Mouse (Mus musculus) stomach, embryonic 14.5 days (tissue): ENCODE data around the gene Cdca7l. TPM values are rescaled to one million over a fixed set of nuclear protein-coding genes. Genes with fewer than 3 reads are reported as not detected.

Experiments
- ATAC-seq: fragments of 200-750 bp; cut with Nextera tagmentation; 2 replicates; pipeline ENCODE4 v1.8.0; 2017; ENCODE audit warnings: low read depth, moderate TSS enrichment; ENCODE audit not compliant: insufficient number of reproducible peaks, insufficient read depth, low FRiP score
- H3K27ac ChIP-seq: fragments of 300-500 bp; sonication (generic); 2 replicates; pipeline ENCODE4 v1.5.1; 2014; ENCODE audit warnings: mild to moderate bottlenecking, low read length, moderate library complexity, mixed read lengths
- H3K27me3 ChIP-seq: fragments of 300-500 bp; sonication (generic); 2 replicates; pipeline ENCODE4 v1.6.1; 2014; ENCODE audit warnings: low read length, control low read depth, mixed read lengths; ENCODE audit not compliant: control insufficient read depth, insufficient read depth
- H3K36me3 ChIP-seq: fragments of 300-500 bp; sonication (generic); 2 replicates; pipeline ENCODE4 v1.6.1; 2014; ENCODE audit warnings: mild to moderate bottlenecking, control low read depth, low read length, moderate library complexity, mixed read lengths; ENCODE audit not compliant: control insufficient read depth, insufficient read depth
- H3K4me1 ChIP-seq: fragments of 300-500 bp; sonication (generic); 2 replicates; pipeline ENCODE4 v1.6.1; 2014; ENCODE audit warnings: low read length, control low read depth, mixed read lengths; ENCODE audit not compliant: control insufficient read depth, insufficient read depth
- H3K4me2 ChIP-seq: fragments of 300-500 bp; sonication (generic); replicated peaks from 2 replicates; pipeline ENCODE4 v1.6.1; 2014; ENCODE audit warnings: low read depth, low read length, control low read depth
- H3K4me3 ChIP-seq: fragments of 300-500 bp; sonication (generic); 2 replicates; pipeline ENCODE4 v1.5.1; 2014; ENCODE audit warnings: low read depth, low read length, control low read depth
- H3K9ac ChIP-seq: fragments of 300-500 bp; sonication (generic); replicated peaks from 2 replicates; pipeline ENCODE4 v1.6.1; 2014; ENCODE audit warnings: low read depth, mild to moderate bottlenecking, control low read depth, low read length, moderate library complexity, mixed read lengths
- H3K9me3 ChIP-seq: fragments of 300-500 bp; sonication (generic); 2 replicates; pipeline ENCODE4 v1.6.1; 2016; ENCODE audit warnings: low read depth, low read length, control low read depth; ENCODE audit not compliant: control insufficient read depth
- WGBS: fragments of 180-500 bp; shearing (Covaris S2); extraction: QIAGEN DNeasy Blood & Tissue Kit; methylation state at CpG from one replicate; pipeline ENCODE4 v1.1.7; 2014; 5-methylcytosine and 5-hydroxymethylcytosine counted together
- polyA plus RNA-seq: library from polyadenylated mRNA; unstranded; fragments of >200 nt; fragmentation: Nextera tagmentation; extraction: Ambion mirVana; gene quantifications from 2 replicates; pipeline ENCODE4 v1.2.1, GENCODE M21; 2014

Cdca7l gene
- polyA plus RNA-seq, 1 experiment from 2014 or later, result 49.0 TPM

DNA sequence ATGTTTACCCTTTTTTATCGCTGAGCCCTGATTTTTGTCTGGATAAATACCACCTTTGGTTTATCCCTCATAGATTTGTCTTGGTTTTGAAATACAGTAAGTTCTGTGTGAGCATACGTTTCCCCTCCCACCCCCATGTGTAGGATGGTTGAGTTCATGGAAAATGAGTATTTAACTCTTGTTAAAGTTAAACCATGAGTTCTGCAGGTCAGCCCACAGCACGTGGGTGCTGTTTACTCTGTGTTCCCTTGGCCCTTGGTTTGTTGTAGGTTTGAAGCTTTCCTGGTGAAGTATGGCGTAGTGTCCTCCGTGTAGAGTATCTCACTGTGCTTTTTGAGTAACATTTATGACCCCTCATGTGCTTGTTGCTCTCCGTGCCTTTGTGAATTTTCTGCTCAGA, 53.8 kb downstream of the Cdca7l start:
- H3K4me1 ChIP-seq, result no peaks in the 10 kb centered on the region
- H3K4me3 ChIP-seq, result no peak overlapping the region
- 80% methylated on average over 6 of the region's 6 CpGs for WGBS
- H3K4me2 ChIP-seq, result no peak overlapping the region
- H3K36me3 ChIP-seq, result no peaks in the 10 kb centered on the region
- ATAC-seq, result no peak
- H3K27ac ChIP-seq, result no peak overlapping the region
- H3K9ac ChIP-seq, result no peak overlapping the region
- no peaks in the 10 kb centered on the region for H3K27me3 ChIP-seq
- H3K9me3 ChIP-seq, result no peaks in the 10 kb centered on the region

DNA sequence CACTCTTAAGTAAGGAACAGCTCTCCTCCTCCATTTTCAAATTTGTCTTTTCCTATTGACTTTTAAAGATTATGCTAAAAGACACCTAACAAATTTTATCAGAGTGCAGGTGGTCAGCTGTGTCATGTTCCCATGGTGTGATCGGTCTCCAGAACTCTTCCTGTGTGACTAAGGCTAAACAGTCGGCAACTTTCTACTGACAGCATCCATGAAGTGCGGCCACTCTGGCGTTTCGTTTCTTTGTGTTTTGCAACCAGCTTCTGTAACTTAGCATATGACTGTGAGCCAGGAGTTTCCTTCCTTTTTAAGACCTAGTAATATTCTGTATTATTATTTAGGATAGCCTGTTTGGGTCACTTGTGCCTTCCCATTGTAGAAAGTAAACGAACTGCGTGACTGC, 56.8 kb downstream of the Cdca7l start:
- Histone ChIP-seq H3K4me1 (no peaks in the 10 kb centered on the region), H3K27ac (no peak overlapping the region), H3K4me2 (no peak overlapping the region), H3K36me3 (no peaks in the 10 kb centered on the region), H3K9me3 (no peaks in the 10 kb centered on the region), H3K27me3 (no peaks in the 10 kb centered on the region), H3K4me3 (no peak overlapping the region), H3K9ac (no peak overlapping the region)
- WGBS, result 67% methylated on average over 7 of the region's 7 CpGs
- no peak for ATAC-seq

DNA sequence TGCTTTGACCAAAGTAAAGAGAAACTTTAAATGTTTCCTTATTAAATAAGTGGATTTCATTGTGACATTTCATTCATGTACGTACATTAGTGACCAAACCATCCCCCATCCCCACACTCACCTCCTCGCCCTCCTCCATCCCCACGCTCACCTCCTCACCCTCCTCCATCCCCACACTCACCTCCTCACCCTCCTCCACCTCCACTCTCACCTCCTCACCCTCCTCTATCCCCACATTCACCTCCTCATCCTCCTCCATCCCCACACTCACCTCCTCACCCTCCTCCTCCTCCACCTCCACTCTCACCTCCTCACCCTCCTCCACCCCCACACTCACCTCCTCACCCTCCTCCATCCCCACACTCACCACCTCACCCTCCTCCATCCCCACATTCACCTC, 57.2 kb downstream of the Cdca7l start:
- 55% methylated on average over 3 of the region's 3 CpGs for WGBS
- ATAC-seq, result no peak
- H3K27ac ChIP-seq, result no peak overlapping the region

DNA sequence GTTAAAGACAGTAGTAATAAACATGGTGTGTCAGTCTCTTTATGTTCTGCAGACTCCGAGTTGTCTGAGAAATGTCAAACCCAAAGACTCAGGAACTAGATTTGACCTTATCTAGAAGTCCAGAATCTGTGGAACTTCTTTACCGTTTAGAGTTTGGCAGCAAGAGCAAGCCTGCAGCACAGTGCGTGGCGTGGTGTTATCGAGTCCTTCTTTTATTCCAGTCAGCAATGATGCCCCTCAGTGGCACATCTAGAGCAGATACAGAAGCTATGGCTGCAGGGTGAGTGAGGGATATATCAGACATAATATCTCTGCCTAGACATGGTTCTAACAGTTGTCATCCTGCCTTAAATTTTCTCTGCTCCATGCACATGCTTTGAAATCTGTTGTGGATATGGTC, 58.6 kb downstream of the Cdca7l start:
- no peak overlapping the region for H3K4me3 ChIP-seq
- 76% methylated on average over 5 of the region's 5 CpGs for WGBS
- no peaks in the 10 kb centered on the region for H3K36me3 ChIP-seq
- no peak overlapping the region for H3K27ac ChIP-seq
- no peak for ATAC-seq
- no peak overlapping the region for H3K4me2 ChIP-seq
- H3K9ac ChIP-seq, result no peak overlapping the region
- no peaks in the 10 kb centered on the region for H3K4me1 ChIP-seq
- H3K9me3 ChIP-seq, result no peaks in the 10 kb centered on the region
- no peaks in the 10 kb centered on the region for H3K27me3 ChIP-seq

More for the DNA sequence above, 57.2 kb downstream of the Cdca7l start:
- H3K9me3 ChIP-seq, result no peaks in the 10 kb centered on the region
- no peaks in the 10 kb centered on the region for H3K4me1 ChIP-seq
- no peak overlapping the region for H3K9ac ChIP-seq
- no peaks in the 10 kb centered on the region for H3K27me3 ChIP-seq
- H3K4me3 ChIP-seq, result no peak overlapping the region
- no peak overlapping the region for H3K4me2 ChIP-seq
- H3K36me3 ChIP-seq, result no peaks in the 10 kb centered on the region

DNA sequence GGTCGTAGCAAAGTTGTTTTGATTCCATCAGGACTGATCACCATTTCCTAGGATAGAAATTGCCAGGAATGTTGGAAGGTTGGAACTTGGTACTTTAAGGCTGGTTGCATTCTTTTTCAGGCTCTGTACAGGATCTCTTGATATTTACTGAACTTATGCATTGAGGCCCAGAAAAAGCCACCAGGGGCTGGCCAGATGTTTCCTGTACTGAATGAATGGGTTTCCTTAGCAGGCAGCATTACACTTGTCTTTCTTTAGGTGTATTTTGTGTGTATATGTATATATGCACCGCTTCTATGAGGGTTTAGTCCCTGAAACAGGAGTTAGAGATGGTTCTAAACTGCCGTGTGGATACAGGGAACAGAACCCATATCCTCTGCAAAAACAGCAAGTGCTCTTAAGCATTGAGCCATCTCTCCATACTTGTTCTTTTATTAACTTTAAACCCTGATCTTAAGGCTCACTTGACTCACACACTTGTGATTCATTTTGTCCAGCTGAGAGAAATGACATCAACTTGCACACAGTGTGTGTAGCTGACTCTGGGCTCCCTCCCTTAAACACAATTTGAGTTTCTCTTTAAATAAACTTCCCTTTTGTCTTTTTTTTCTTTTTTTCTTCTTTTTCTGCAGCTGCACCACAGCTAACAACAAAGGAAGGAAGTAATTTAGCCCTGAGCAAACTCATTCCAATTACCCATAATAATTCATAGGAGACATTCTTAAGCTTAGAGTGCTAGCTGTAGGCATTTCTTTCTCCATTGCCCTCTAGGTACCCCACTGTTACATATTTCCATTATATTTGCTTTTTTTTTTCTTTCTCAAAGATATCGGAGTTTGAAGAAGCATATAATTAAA, 63.8 kb downstream of the Cdca7l start:
- Histone ChIP-seq H3K9me3 (no peaks in the 10 kb centered on the region), H3K27me3 (no peaks in the 10 kb centered on the region), H3K4me2 (no peak overlapping the region), H3K4me1 (no peaks in the 10 kb centered on the region), H3K4me3 (no peak overlapping the region), H3K9ac (no peak overlapping the region), H3K36me3 (peaks cover 13% of the 10 kb centered on the region), H3K27ac (no peak overlapping the region)
- ATAC-seq, result no peak
- WGBS, result 88% methylated on average over 4 of the region's 4 CpGs

DNA sequence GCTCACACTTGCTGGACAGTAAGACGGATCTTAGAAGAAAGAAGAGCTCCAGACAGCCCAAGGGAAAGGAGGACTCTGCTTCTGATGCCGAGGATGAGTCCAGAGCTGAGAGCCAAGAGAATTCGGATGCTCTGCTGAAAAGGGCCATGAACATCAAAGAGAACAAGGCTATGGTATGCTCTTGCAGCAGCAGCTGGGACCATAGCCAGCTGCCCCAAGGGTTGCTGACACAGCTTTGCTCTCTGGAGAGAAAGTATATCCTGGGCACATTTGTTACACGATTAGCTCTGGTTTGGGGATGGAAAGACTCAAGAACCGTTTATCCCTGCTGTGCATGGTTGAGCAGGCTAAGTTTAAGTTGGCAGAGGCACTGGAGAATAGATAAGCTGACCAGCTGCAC, 68.2 kb downstream of the Cdca7l start:
- no peak for ATAC-seq
- 77% methylated on average over 5 of the region's 5 CpGs for WGBS
- peaks cover 38% of the 10 kb centered on the region for H3K36me3 ChIP-seq

DNA sequence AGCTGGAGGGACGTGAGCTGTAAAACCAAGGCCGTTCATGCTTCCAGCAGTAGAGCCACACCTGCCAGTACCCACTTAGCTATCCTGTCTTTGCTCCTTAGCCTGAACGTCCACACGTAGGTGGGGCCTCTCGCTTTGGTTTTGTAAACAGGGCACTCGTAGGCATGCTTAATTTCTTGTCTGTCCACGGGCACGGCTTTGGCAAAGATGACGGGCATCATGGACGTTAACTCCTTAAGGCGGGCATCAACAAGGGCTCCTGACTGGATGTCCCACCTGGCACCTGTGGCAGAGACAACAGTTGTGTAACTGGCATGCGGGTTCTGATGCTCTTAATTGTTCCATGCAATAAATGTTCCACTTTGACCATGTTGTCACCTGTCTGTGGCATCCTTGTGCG, 74.3 kb downstream of the Cdca7l start:
- no peaks in the 10 kb centered on the region for H3K4me1 ChIP-seq
- no peak overlapping the region for H3K4me2 ChIP-seq
- H3K36me3 ChIP-seq, result peaks cover 28% of the 10 kb centered on the region; the same call in 1 of the 2 replicates
- no peak overlapping the region for H3K9ac ChIP-seq
- ATAC-seq, result no peak
- H3K27me3 ChIP-seq, result no peaks in the 10 kb centered on the region
- no peak overlapping the region for H3K27ac ChIP-seq
- H3K9me3 ChIP-seq, result no peaks in the 10 kb centered on the region
- no peak overlapping the region for H3K4me3 ChIP-seq
- WGBS, result 86% methylated on average over 13 of the region's 13 CpGs

More for the DNA sequence above, 68.2 kb downstream of the Cdca7l start:
- Histone ChIP-seq H3K27me3 (no peaks in the 10 kb centered on the region), H3K9ac (no peak overlapping the region), H3K4me2 (no peak overlapping the region), H3K27ac (no peak overlapping the region), H3K4me1 (no peaks in the 10 kb centered on the region), H3K4me3 (no peak overlapping the region), H3K9me3 (no peaks in the 10 kb centered on the region)

DNA sequence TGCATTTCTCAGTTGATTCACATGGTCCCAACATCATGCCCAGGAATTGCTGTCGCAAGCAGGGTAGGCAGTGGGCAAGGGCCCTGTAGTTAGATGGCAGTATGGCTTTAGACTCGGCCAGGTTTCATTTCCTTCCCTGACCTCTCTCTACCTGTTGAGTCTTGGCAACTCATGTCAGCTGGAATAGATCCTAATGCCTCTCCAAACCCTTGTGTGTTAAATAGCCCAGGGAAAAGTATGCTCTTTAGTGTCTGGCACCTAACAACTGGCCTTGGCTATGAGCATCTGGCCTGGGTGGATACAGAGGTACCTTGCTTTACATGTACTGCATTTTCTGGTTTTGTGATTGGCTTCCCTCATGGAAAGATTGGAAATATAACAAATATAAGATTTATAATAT, 80.5 kb downstream of the Cdca7l start:
- no peaks in the 10 kb centered on the region for H3K9me3 ChIP-seq
- H3K4me1 ChIP-seq, result no peaks in the 10 kb centered on the region
- no peak overlapping the region for H3K4me3 ChIP-seq
- no peak for ATAC-seq
- WGBS, result 88% methylated on average over 2 of the region's 2 CpGs
- no peak overlapping the region for H3K27ac ChIP-seq
- H3K9ac ChIP-seq, result no peak overlapping the region
- H3K36me3 ChIP-seq, result no peaks in the 10 kb centered on the region
- H3K27me3 ChIP-seq, result no peaks in the 10 kb centered on the region
- no peak overlapping the region for H3K4me2 ChIP-seq

DNA sequence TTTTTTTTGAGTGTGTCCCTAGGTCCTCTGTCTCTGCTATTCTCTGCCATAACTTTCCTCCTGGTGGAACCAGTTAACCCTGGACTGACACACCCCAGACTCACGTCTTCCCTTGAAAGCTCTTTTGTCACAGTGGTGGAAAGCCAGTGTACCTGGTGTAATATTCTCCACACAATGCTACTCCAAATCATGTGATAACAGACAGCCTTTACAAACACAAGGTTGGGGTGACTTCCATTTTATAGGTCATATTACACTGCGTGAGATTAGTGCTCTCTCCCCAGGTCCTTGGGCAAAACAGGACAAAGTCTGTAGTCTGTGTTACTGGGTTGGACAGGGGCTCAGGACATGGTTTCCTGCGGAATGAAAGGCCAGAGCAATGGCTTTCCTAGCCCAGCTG, 83.3 kb downstream of the Cdca7l start:
- no peak for ATAC-seq
- no peak overlapping the region for H3K4me2 ChIP-seq
- no peaks in the 10 kb centered on the region for H3K9me3 ChIP-seq
- H3K36me3 ChIP-seq, result no peaks in the 10 kb centered on the region
- H3K4me3 ChIP-seq, result no peak overlapping the region
- H3K27ac ChIP-seq, result no peak overlapping the region
- no peaks in the 10 kb centered on the region for H3K4me1 ChIP-seq
- no peak overlapping the region for H3K9ac ChIP-seq
- WGBS, result 71% methylated on average over 3 of the region's 3 CpGs
- no peaks in the 10 kb centered on the region for H3K27me3 ChIP-seq
